Mouse (Mus musculus) Patski (cell line): ENCODE data around the gene Smap1. TPM values are rescaled to one million over a fixed set of nuclear protein-coding genes. Genes with fewer than 3 reads are reported as not detected.

Experiments used
- ATAC-seq: fragments of 100-300 bp; one replicate; pipeline ENCODE4 v1.8.0; 2021
- CTCF ChIA-PET: fragments of 350-600 bp; sonication (Branson Sonifier 250); formaldehyde crosslinking; loops from one replicate; lab custom pipeline; 2022; ENCODE audit warnings: inconsistent platforms; lab: Charles Lee
- POLR2A ChIA-PET: fragments of 350-600 bp; sonication (Branson Sonifier 250); formaldehyde crosslinking; loops from one replicate; lab custom pipeline; 2022; ENCODE audit warnings: antibody characterized with exemption, inconsistent platforms; lab: Charles Lee
- DNase-seq: peaks from one replicate; pipeline ENCODE4 v3.0.0-alpha.2; 2011; ENCODE audit warnings: low read depth, low spot score
- H3K27me3 ChIP-seq: fragments of 371-371 bp; one replicate; pipeline ENCODE4 v1.5.1; 2021
- CTCF ChIP-seq: fragments of 100-300 bp; IDR thresholded peaks from one replicate; pipeline ENCODE4 v1.5.1; 2021
- in situ Hi-C: fragments of 300-500 bp; cut with MboI; formaldehyde crosslinking; loops from 3 replicates; pipeline ENCODE4 v1.11.1; 2018; ENCODE audit warnings: low pct_unique_long_range_greater_than_20kb, mixed read lengths
- polyA plus RNA-seq: library from polyadenylated mRNA; unstranded; gene quantifications from one replicate; pipeline ENCODE4 v1.2.3, GENCODE M21; 2021

The Smap1 gene
- polyA plus RNA-seq, 1 experiment from 2014 or later = 70.6 TPM

- ATAC-seq = no peak
- CTCF ChIA-PET = no interaction called here
- DNase-seq = no peak
- in situ Hi-C loops = no loop called here
- no peak for TF ChIP-seq CTCF
- POLR2A ChIA-PET = no interaction called here
- no peaks in the 10 kb centered on the region for H3K27me3 ChIP-seq
Observed at GRCm38 (mm10) chr1:23884087-23884668, 37.9 kb downstream of the Smap1 start.

GRCm38 (mm10) chr1:23882681-23883080 is 39.4 kb downstream of the Smap1 start:
- ChIA-PET CTCF (no interaction called here), POLR2A (no interaction called here)
- no peaks in the 10 kb centered on the region for H3K27me3 ChIP-seq
- TF ChIP-seq CTCF = no peak
- in situ Hi-C loops = no loop called here
- ATAC-seq = no peak
- DNase-seq = no peak

- CTCF ChIA-PET = no interaction called here
- in situ Hi-C loops = no loop called here
- ATAC-seq (no peak), DNase-seq (no peak)
- no peaks in the 10 kb centered on the region for H3K27me3 ChIP-seq
- POLR2A ChIA-PET = no interaction called here
- no peak for TF ChIP-seq CTCF
Observed at GRCm38 (mm10) chr1:23872194-23872593, 49.9 kb downstream of the Smap1 start.

GRCm38 (mm10) chr1:23867350-23867862 is 54.7 kb downstream of the Smap1 start:
- ChIA-PET POLR2A (no interaction called here), CTCF (no interaction called here)
- TF ChIP-seq CTCF = no peak
- ATAC-seq = no peak
- no peaks in the 10 kb centered on the region for H3K27me3 ChIP-seq
- no peak for DNase-seq
- in situ Hi-C loops = no loop called here

- in situ Hi-C loops = no loop called here
- POLR2A ChIA-PET = no interaction called here
- no peaks in the 10 kb centered on the region for H3K27me3 ChIP-seq
- CTCF ChIA-PET = interaction anchor here (2.0 kb wide), 1 partner anchor 13 kb away, joined by 5 read pairs; no protein-coding TSS in a partner anchor
- no peak for DNase-seq
- TF ChIP-seq CTCF = no peak
- no peak for ATAC-seq
Observed at GRCm38 (mm10) chr1:23865566-23865965, 56.6 kb downstream of the Smap1 start.

- H3K27me3 ChIP-seq = no peaks in the 10 kb centered on the region
Observed at GRCm38 (mm10) chr1:23860944-23861343, 61.2 kb downstream of the Smap1 start.

GRCm38 (mm10) chr1:23855623-23856022 is 66.5 kb downstream of the Smap1 start:
- CTCF ChIA-PET = no interaction called here
- no peak for TF ChIP-seq CTCF

More at GRCm38 (mm10) chr1:23860944-23861343, 61.2 kb downstream of the Smap1 start:
- ATAC-seq = no peak
- in situ Hi-C loops = no loop called here
- ChIA-PET CTCF (no interaction called here), POLR2A (no interaction called here)
- DNase-seq = no peak
- TF ChIP-seq CTCF = no peak

GRCm38 (mm10) chr1:23846044-23846680 is 76.0 kb downstream of the Smap1 start:
- in situ Hi-C loops = loop anchor here (10.0 kb wide), 1 partner anchor 179 kb away; no protein-coding TSS in a partner anchor
- ChIA-PET POLR2A (no interaction called here), CTCF (no interaction called here)
- no peak for TF ChIP-seq CTCF
- no peak for ATAC-seq
- no peaks in the 10 kb centered on the region for H3K27me3 ChIP-seq
- no peak for DNase-seq

More at GRCm38 (mm10) chr1:23855623-23856022, 66.5 kb downstream of the Smap1 start:
- H3K27me3 ChIP-seq = no peaks in the 10 kb centered on the region
- ATAC-seq (no peak), DNase-seq (no peak)
- in situ Hi-C loops = no loop called here
- POLR2A ChIA-PET = interaction anchor here (0.6 kb wide), 1 partner anchor 138 kb away, joined by 7 read pairs; no protein-coding TSS in a partner anchor

GRCm38 (mm10) chr1:23845007-23845406 is 77.1 kb downstream of the Smap1 start:
- no peaks in the 10 kb centered on the region for H3K27me3 ChIP-seq
- CTCF ChIA-PET = interaction anchor here (0.8 kb wide), 1 partner anchor 9 kb away, joined by 3 read pairs; no protein-coding TSS in a partner anchor
- in situ Hi-C loops = loop anchor here (10.0 kb wide), 1 partner anchor 180 kb away; no protein-coding TSS in a partner anchor
- no peak for ATAC-seq
- DNase-seq = no peak
- TF ChIP-seq CTCF = no peak
- POLR2A ChIA-PET = no interaction called here

- POLR2A ChIA-PET = no interaction called here
- ATAC-seq (no peak), DNase-seq (no peak)
- H3K27me3 ChIP-seq = no peaks in the 10 kb centered on the region
- in situ Hi-C loops = loop anchor here (10.0 kb wide), 1 partner anchor 181 kb away; no protein-coding TSS in a partner anchor
- no peak for TF ChIP-seq CTCF
- CTCF ChIA-PET = no interaction called here
Observed at GRCm38 (mm10) chr1:23843790-23844189, 78.3 kb downstream of the Smap1 start.

GRCm38 (mm10) chr1:23842629-23843028 is 79.5 kb downstream of the Smap1 start:
- CTCF ChIA-PET = no interaction called here
- no peaks in the 10 kb centered on the region for H3K27me3 ChIP-seq
- TF ChIP-seq CTCF = no peak
- DNase-seq = no peak
- in situ Hi-C loops = loop anchor here (10.0 kb wide), 1 partner anchor 182 kb away; no protein-coding TSS in a partner anchor
- POLR2A ChIA-PET = no interaction called here
- ATAC-seq = no peak
